Mouse (Mus musculus): ENCODE results near the gene Cyp51.
A peak's percentile ranks its signal among the peaks of the same experiment; 100 is the strongest.

- TF ChIP-seq POLR2A (IDR thresholded peaks at IDR 0.05; ENCODE audit: borderline replicate concordance, low read depth, low read length) = no peak
- 0 out of 2 replicates have a peak, but pooled peaks have one; percentile 7 for TF ChIP-seq CTCF (IDR thresholded peaks at IDR 0.05; ENCODE audit: low read depth, low read length)
These were observed 64.2 kb downstream of the Cyp51 start for GRCm38 (mm10) chr5:4040372-4040771.
